Mouse (Mus musculus) kidney, adult 18-20 months (tissue): Measurements from ENCODE around the gene Tmem50b.
"Not testable (repeated sequence)": the region's sequence is repeated elsewhere in the genome, so short reads cannot be mapped to it uniquely, and the experiment has no call there.

Source experiments
- DNase-seq: peaks from one replicate; pipeline ENCODE4 v3.0.0; 2021

The Tmem50b gene

DNA sequence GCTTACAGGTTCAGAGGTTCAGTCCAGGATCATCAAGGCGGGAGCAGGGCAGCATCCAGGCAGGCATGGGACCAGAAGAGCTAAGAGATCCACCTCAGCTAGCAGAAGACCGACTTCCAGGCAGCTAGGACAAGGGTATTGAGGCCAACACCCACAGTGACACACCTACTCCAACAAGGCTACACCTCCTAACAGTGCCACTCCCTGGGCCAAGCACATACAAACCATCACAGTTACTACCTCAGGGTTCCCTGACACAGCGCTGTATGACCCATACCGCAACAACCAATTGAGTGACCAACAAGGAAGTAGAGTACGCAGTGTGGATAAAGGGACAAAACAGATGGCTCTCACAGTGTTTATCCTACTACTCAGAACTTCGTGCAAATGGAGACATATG lies 61.2 kb downstream of the Tmem50b start:
- DNase-seq, result no peak

GRCm38 (mm10) chr16:91534888-91535287 lies 62.7 kb downstream of the Tmem50b start:
- no peak for DNase-seq

GRCm38 (mm10) chr16:91534477-91534876 lies 63.1 kb downstream of the Tmem50b start:
- no peak for DNase-seq

GRCm38 (mm10) chr16:91533097-91534001 lies 64.3 kb downstream of the Tmem50b start:
- no peak for DNase-seq

DNA sequence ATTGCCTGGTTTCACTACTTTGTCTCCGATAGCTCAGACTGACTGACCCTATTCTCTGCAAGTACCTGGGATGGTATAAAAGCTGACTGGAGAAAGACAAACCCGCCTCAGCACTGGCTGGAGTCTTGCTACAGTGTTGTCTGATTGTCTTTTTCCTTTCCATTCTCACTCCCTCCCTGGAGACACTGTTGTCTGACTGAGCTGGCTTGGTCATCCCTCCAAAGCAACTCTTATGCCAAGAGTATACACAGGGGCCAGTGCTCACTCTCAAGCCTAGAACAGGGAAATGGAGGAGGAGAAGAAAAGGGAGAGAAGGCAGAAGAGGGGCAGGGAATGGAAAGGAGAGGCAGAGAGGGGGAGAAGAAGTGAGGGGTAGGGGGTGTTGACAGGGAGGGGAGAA lies 65.2 kb downstream of the Tmem50b start:
- no peak for DNase-seq

DNA sequence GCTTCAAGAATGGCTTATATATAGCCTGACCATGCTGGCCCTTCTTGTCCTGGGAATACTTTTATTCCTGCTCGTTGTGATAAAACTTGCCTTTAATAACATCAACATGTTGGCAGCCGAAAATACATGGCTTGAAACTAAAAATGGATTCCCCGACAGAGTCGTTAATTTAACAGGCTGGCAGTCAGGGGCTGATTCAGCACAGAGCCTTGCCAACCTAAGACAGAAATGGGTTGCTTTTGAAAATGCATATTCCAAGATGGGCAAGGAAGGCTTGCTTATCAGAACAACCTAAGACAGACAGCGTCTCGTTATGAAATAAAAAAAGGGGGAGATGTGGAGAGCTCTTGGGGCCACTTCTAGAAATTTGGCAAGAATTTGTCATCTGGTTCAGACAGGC lies 65.7 kb downstream of the Tmem50b start:
- no peak for DNase-seq

- DNase-seq, result not testable (repeated sequence)
Measured at GRCm38 (mm10) chr16:91530830-91531229, 66.8 kb downstream of the Tmem50b start.

DNA sequence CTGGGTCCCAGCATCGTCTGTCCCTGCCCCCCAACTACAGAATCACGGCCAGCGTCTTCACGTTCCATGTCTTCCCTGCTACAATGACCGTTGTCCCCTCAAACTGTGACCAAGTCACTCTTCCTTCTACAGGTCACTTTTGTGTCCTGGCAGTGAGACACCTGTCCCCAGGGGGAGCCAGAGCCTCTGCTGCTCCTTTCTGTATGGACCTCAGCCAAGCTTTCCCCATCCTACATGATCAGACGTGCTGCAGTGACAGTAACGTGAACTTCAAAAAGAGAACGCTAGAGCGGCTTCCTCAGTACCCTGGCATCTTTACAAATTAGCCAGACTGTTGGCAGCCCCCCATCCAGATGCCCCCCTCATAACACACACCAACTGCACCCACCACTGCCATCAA lies 69.0 kb downstream of the Tmem50b start:
- DNase-seq, result no peak

DNA sequence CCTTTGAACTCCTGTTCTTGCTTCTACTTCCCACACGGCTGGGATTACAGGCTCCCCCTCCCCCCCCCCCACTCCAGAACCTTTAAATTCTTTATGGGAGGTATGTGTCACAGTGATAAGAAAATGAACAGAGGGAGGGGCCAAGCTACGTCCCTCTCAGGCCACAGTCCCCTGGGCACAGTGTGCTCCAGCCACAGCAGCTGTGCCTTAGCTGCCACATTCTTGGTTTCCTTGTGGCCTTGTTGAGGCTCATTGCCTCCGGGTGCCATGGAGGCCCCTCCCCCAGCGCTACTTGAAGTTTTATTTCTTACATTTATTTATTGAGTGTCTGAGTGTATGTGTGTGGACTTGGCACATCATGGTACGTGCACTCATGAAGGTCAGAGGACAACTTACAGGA lies 70.1 kb downstream of the Tmem50b start:
- DNase-seq, result no peak

DNA sequence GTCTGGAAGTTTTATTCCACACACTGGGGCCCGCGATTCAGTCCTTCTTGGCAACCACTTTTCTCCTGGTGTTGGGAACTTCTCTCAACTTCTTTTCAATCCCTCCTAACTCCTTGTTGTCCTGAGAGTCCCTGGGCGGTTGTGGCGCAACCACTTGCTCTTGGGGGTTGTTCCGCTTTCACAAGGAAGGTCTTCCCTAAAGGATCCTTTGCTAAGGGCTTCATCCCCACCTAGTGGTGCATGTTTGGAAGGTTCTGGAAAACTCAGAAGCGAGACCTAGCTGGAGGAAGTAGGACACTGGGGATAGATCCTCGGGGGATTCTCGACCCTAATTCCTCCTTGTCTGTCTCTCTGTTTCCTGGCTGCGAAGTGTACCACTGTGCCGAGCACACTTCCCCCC lies 70.5 kb downstream of the Tmem50b start:
- DNase-seq, result no peak

GRCm38 (mm10) chr16:91526274-91526673 lies 71.3 kb downstream of the Tmem50b start:
- DNase-seq, result no peak
